Mouse (Mus musculus): ENCODE measurements around the gene Spata25.

Spata25 gene

GRCm38 (mm10) chr2:164779481-164780086, 48.8 kb downstream of the Spata25 start, which contains the start of gene Tnnc2:
Gene Tnnc2 (minus strand): TSS chr2:164779967.
- no peak for DNase-seq

GRCm38 (mm10) chr2:164778809-164779208, 49.5 kb downstream of the Spata25 start:
- DNase-seq: no peak

- DNase-seq: no peak
These were observed 50.4 kb downstream of the Spata25 start for GRCm38 (mm10) chr2:164778015-164778287.

- DNase-seq: no peak
These were observed 50.9 kb downstream of the Spata25 start for GRCm38 (mm10) chr2:164777246-164778014.

- no peak for DNase-seq
These were observed 51.5 kb downstream of the Spata25 start for GRCm38 (mm10) chr2:164776801-164777200.
